Mouse (Mus musculus): ENCODE data around the gene Gm4969. TPM values are rescaled to one million over a fixed set of nuclear protein-coding genes. Genes with fewer than 3 reads are reported as not detected.
A peak's percentile ranks its signal among the peaks of the same experiment; 100 is the strongest.

Gm4969 gene
- polyA plus RNA-seq, 1 experiment: 16.4 TPM

GRCm38 (mm10) chr7:19055108-19055507, 63.1 kb downstream of the Gm4969 start:
- peak overlapping the region; percentile 80 for H3K27ac ChIP-seq (ENCODE audit: control insufficient read depth, insufficient read depth, low read depth, low read length)
- TF ChIP-seq CTCF (IDR thresholded peaks at IDR 0.05; ENCODE audit: control insufficient read depth, insufficient read depth, insufficient replicate concordance, low read depth, low read length) (no peak), POLR2A (IDR thresholded peaks at IDR 0.05; ENCODE audit: control insufficient read depth, low read depth, low read length) (no peak)
- no peaks in the 10 kb centered on the region for H3K27me3 ChIP-seq (ENCODE audit: control insufficient read depth, insufficient read depth, low read length)
- H3K36me3 ChIP-seq (ENCODE audit: control insufficient read depth, insufficient read depth, low read length): no peaks in the 10 kb centered on the region
- peak overlapping the region; percentile 87 for H3K4me3 ChIP-seq (ENCODE audit: control insufficient read depth, low read depth, low read length)
- peaks cover 13% of the 10 kb centered on the region for H3K4me1 ChIP-seq (ENCODE audit: control insufficient read depth, insufficient read depth, low read length)

- Histone ChIP-seq H3K27ac (ENCODE audit: control insufficient read depth, insufficient read depth, low read depth, low read length) (peak overlapping the region; percentile 80), H3K27me3 (ENCODE audit: control insufficient read depth, insufficient read depth, low read length) (no peaks in the 10 kb centered on the region), H3K36me3 (ENCODE audit: control insufficient read depth, insufficient read depth, low read length) (no peaks in the 10 kb centered on the region), H3K4me1 (ENCODE audit: control insufficient read depth, insufficient read depth, low read length) (peaks cover 13% of the 10 kb centered on the region), H3K4me3 (ENCODE audit: control insufficient read depth, low read depth, low read length) (peak overlapping the region; percentile 87)
- TF ChIP-seq CTCF (IDR thresholded peaks at IDR 0.05; ENCODE audit: control insufficient read depth, insufficient read depth, insufficient replicate concordance, low read depth, low read length) (no peak), POLR2A (IDR thresholded peaks at IDR 0.05; ENCODE audit: control insufficient read depth, low read depth, low read length) (no peak)
Observed at GRCm38 (mm10) chr7:19054777-19055076, 63.4 kb downstream of the Gm4969 start.

GRCm38 (mm10) chr7:19054047-19054776, 64.0 kb downstream of the Gm4969 start, which contains the start of gene Rsph6a:
Rsph6a (plus strand) TSS chr7:19054690.
- TF ChIP-seq CTCF (IDR thresholded peaks at IDR 0.05; ENCODE audit: control insufficient read depth, insufficient read depth, insufficient replicate concordance, low read depth, low read length) (peak; percentile 46; the same call in 1 of the 2 replicates), POLR2A (IDR thresholded peaks at IDR 0.05; ENCODE audit: control insufficient read depth, low read depth, low read length) (peak; percentile 63; the same call in 1 of the 2 replicates)
- Histone ChIP-seq H3K36me3 (ENCODE audit: control insufficient read depth, insufficient read depth, low read length) (no peaks in the 10 kb centered on the region), H3K27ac (ENCODE audit: control insufficient read depth, insufficient read depth, low read depth, low read length) (peak within 1 kb of the TSS; percentile 80), H3K4me3 (ENCODE audit: control insufficient read depth, low read depth, low read length) (peak within 1 kb of the TSS; percentile 87), H3K27me3 (ENCODE audit: control insufficient read depth, insufficient read depth, low read length) (no peaks in the 10 kb centered on the region), H3K4me1 (ENCODE audit: control insufficient read depth, insufficient read depth, low read length) (peaks cover 13% of the 10 kb centered on the region)

- TF ChIP-seq POLR2A (IDR thresholded peaks at IDR 0.05; ENCODE audit: control insufficient read depth, low read depth, low read length) (no peak), CTCF (IDR thresholded peaks at IDR 0.05; ENCODE audit: control insufficient read depth, insufficient read depth, insufficient replicate concordance, low read depth, low read length) (no peak)
- H3K4me3 ChIP-seq (ENCODE audit: control insufficient read depth, low read depth, low read length): peak overlapping the region; percentile 87
- no peaks in the 10 kb centered on the region for H3K27me3 ChIP-seq (ENCODE audit: control insufficient read depth, insufficient read depth, low read length)
- H3K36me3 ChIP-seq (ENCODE audit: control insufficient read depth, insufficient read depth, low read length): no peaks in the 10 kb centered on the region
- H3K4me1 ChIP-seq (ENCODE audit: control insufficient read depth, insufficient read depth, low read length): peaks cover 13% of the 10 kb centered on the region
- H3K27ac ChIP-seq (ENCODE audit: control insufficient read depth, insufficient read depth, low read depth, low read length): no peak overlapping the region
Observed at GRCm38 (mm10) chr7:19053136-19053532, 65.0 kb downstream of the Gm4969 start.

GRCm38 (mm10) chr7:19052345-19053135, 65.6 kb downstream of the Gm4969 start:
- Histone ChIP-seq H3K27ac (ENCODE audit: control insufficient read depth, insufficient read depth, low read depth, low read length) (peak overlapping the region; percentile 41; the same call in 1 of the 2 replicates), H3K4me1 (ENCODE audit: control insufficient read depth, insufficient read depth, low read length) (peaks cover 13% of the 10 kb centered on the region), H3K4me3 (ENCODE audit: control insufficient read depth, low read depth, low read length) (peak overlapping the region; percentile 87), H3K27me3 (ENCODE audit: control insufficient read depth, insufficient read depth, low read length) (no peaks in the 10 kb centered on the region), H3K36me3 (ENCODE audit: control insufficient read depth, insufficient read depth, low read length) (no peaks in the 10 kb centered on the region)
- TF ChIP-seq POLR2A (IDR thresholded peaks at IDR 0.05; ENCODE audit: control insufficient read depth, low read depth, low read length) (peak; percentile 32; the same call in 1 of the 2 replicates), CTCF (IDR thresholded peaks at IDR 0.05; ENCODE audit: control insufficient read depth, insufficient read depth, insufficient replicate concordance, low read depth, low read length) (no peak)

GRCm38 (mm10) chr7:19051161-19051560, 67.0 kb downstream of the Gm4969 start:
- H3K4me1 ChIP-seq (ENCODE audit: control insufficient read depth, insufficient read depth, low read length): peaks cover 13% of the 10 kb centered on the region
- H3K27me3 ChIP-seq (ENCODE audit: control insufficient read depth, insufficient read depth, low read length): no peaks in the 10 kb centered on the region
- no peaks in the 10 kb centered on the region for H3K36me3 ChIP-seq (ENCODE audit: control insufficient read depth, insufficient read depth, low read length)
- peak overlapping the region; percentile 72 for H3K4me3 ChIP-seq (ENCODE audit: control insufficient read depth, low read depth, low read length)
- no peak overlapping the region for H3K27ac ChIP-seq (ENCODE audit: control insufficient read depth, insufficient read depth, low read depth, low read length)
- TF ChIP-seq POLR2A (IDR thresholded peaks at IDR 0.05; ENCODE audit: control insufficient read depth, low read depth, low read length) (no peak), CTCF (IDR thresholded peaks at IDR 0.05; ENCODE audit: control insufficient read depth, insufficient read depth, insufficient replicate concordance, low read depth, low read length) (no peak)

- Histone ChIP-seq H3K36me3 (ENCODE audit: control insufficient read depth, insufficient read depth, low read length) (no peaks in the 10 kb centered on the region), H3K4me1 (ENCODE audit: control insufficient read depth, insufficient read depth, low read length) (peaks cover 12% of the 10 kb centered on the region), H3K4me3 (ENCODE audit: control insufficient read depth, low read depth, low read length) (peak overlapping the region; percentile 32), H3K27me3 (ENCODE audit: control insufficient read depth, insufficient read depth, low read length) (no peaks in the 10 kb centered on the region), H3K27ac (ENCODE audit: control insufficient read depth, insufficient read depth, low read depth, low read length) (no peak overlapping the region)
- TF ChIP-seq POLR2A (IDR thresholded peaks at IDR 0.05; ENCODE audit: control insufficient read depth, low read depth, low read length) (no peak), CTCF (IDR thresholded peaks at IDR 0.05; ENCODE audit: control insufficient read depth, insufficient read depth, insufficient replicate concordance, low read depth, low read length) (no peak)
Observed at GRCm38 (mm10) chr7:19050172-19050571, 68.0 kb downstream of the Gm4969 start.
